Mouse (Mus musculus) limb, embryonic 13.5 days (tissue): ENCODE measurements at regions not wholly inside any gene's neighbourhood (a gene's known extent, or its start where the extent isn't known, plus 50 kb on each side); places are given as distances from the start of the nearest gene placed in this dataset.

Source experiments
- ATAC-seq: fragments of 200-750 bp; cut with Nextera tagmentation; 2 replicates; pipeline ENCODE4 v1.8.0; 2017; ENCODE audit warnings: low read depth, moderate number of reproducible peaks, moderate TSS enrichment; ENCODE audit not compliant: low FRiP score
- H3K27ac ChIP-seq: fragments of 300-500 bp; sonication (generic); 2 replicates; pipeline ENCODE4 v1.5.1; 2015; ENCODE audit warnings: inconsistent platforms, mild to moderate bottlenecking, moderate library complexity
- H3K27me3 ChIP-seq: fragments of 300-500 bp; sonication (generic); 2 replicates; pipeline ENCODE4 v1.6.1; 2015; ENCODE audit warnings: mild to moderate bottlenecking, inconsistent platforms
- H3K36me3 ChIP-seq: fragments of 300-500 bp; sonication (generic); 2 replicates; pipeline ENCODE4 v1.6.1; 2015; ENCODE audit warnings: inconsistent platforms, mild to moderate bottlenecking, moderate library complexity
- H3K4me1 ChIP-seq: fragments of 300-500 bp; sonication (generic); 2 replicates; pipeline ENCODE4 v1.6.1; 2015; ENCODE audit warnings: inconsistent platforms
- H3K4me2 ChIP-seq: fragments of 300-500 bp; sonication (generic); replicated peaks from 2 replicates; pipeline ENCODE4 v1.6.1; 2015; ENCODE audit warnings: inconsistent platforms, mild to moderate bottlenecking, moderate library complexity
- H3K4me3 ChIP-seq: fragments of 300-500 bp; sonication (generic); 2 replicates; pipeline ENCODE4 v1.5.1; 2015; ENCODE audit warnings: moderate library complexity, mild to moderate bottlenecking, inconsistent platforms
- H3K9ac ChIP-seq: fragments of 300-500 bp; sonication (generic); 2 replicates; pipeline ENCODE4 v1.6.1; 2015; ENCODE audit warnings: mild to moderate bottlenecking, inconsistent platforms
- H3K9me3 ChIP-seq: fragments of 300-500 bp; sonication (generic); 2 replicates; pipeline ENCODE4 v1.6.1; 2016; ENCODE audit warnings: inconsistent platforms
- WGBS: fragments of 180-500 bp; shearing (Covaris S2); methylation state at CpG from one replicate; pipeline ENCODE4 v1.1.7; 2015; 5-methylcytosine and 5-hydroxymethylcytosine counted together

DNA sequence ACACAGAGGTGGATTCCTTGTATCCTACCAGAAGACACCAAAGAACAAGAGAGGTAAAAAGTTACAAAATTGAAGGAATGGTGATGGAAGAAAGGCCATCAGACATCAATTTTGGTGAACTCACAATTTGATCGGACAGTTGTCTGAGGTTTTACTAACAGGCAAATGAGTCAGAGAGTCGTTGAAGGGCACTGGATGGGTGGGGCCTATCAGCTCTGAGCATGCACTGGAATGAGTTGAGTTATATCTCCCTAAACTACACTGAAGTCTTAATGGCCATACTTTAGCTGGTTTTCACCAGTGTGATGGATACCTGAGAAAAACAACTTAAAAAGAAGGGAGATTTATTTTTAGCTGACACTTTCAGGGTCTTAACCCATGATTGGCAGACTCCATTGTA is 630.3 kb upstream of the Fam160b2 start:
- Histone ChIP-seq H3K4me1 (no peaks in the 10 kb centered on the region), H3K4me3 (no peak overlapping the region), H3K36me3 (no peaks in the 10 kb centered on the region), H3K9ac (no peak overlapping the region), H3K27me3 (0 out of 2 replicates have a peak, but pooled peaks cover 3% of the 10 kb centered on the region), H3K9me3 (no peaks in the 10 kb centered on the region), H3K27ac (no peak overlapping the region), H3K4me2 (no peak overlapping the region)
- WGBS, result 84% methylated on average over 2 of the region's 2 CpGs
- ATAC-seq, result no peak

DNA sequence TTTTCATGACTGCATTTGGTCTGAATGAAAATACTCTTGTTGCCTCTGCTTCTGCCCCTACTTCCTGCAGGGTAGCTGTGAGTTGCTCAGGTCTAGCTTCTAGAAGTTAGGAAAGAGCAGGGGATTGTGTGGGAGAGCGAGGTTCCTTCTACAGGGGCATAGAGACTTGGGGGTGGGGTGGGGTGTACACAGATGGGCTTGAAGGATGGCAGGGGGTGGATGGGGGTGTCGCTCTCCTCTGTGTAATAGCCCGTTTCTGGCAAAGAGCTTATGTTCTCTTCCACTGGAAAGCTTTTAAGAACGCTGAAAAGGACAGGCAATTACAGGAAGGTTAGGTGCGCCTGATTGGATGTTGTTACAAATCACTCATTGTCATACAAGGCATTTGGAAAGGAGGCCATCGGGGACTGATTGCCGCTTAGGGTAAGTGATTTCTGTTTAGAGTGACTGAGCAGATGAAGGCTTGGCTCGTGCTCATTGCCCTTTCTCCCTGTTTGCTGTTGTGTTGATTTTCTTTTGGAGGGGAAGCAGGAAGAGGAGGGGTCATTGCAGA is 629.3 kb upstream of the Fam160b2 start:
- 82% methylated on average over 8 of the region's 8 CpGs for WGBS
- H3K36me3 ChIP-seq, result no peaks in the 10 kb centered on the region
- H3K9ac ChIP-seq, result no peak overlapping the region
- H3K4me3 ChIP-seq, result no peak overlapping the region
- ATAC-seq, result no peak
- no peak overlapping the region for H3K4me2 ChIP-seq
- H3K9me3 ChIP-seq, result no peaks in the 10 kb centered on the region
- no peaks in the 10 kb centered on the region for H3K4me1 ChIP-seq
- H3K27ac ChIP-seq, result no peak overlapping the region
- 0 out of 2 replicates have a peak, but pooled peaks cover 3% of the 10 kb centered on the region for H3K27me3 ChIP-seq

GRCm38 (mm10) chr14:71217041-71217440 is 617.4 kb upstream of the Fam160b2 start:
- no peak overlapping the region for H3K9ac ChIP-seq
- no peak overlapping the region for H3K4me3 ChIP-seq
- no peaks in the 10 kb centered on the region for H3K4me1 ChIP-seq
- no peaks in the 10 kb centered on the region for H3K27me3 ChIP-seq
- no peak for ATAC-seq
- 83% methylated on average over 1 of the region's 1 CpGs for WGBS
- no peak overlapping the region for H3K4me2 ChIP-seq
- peaks cover 8% of the 10 kb centered on the region; the same call in 1 of the 2 replicates for H3K9me3 ChIP-seq
- no peaks in the 10 kb centered on the region for H3K36me3 ChIP-seq
- no peak overlapping the region for H3K27ac ChIP-seq

DNA sequence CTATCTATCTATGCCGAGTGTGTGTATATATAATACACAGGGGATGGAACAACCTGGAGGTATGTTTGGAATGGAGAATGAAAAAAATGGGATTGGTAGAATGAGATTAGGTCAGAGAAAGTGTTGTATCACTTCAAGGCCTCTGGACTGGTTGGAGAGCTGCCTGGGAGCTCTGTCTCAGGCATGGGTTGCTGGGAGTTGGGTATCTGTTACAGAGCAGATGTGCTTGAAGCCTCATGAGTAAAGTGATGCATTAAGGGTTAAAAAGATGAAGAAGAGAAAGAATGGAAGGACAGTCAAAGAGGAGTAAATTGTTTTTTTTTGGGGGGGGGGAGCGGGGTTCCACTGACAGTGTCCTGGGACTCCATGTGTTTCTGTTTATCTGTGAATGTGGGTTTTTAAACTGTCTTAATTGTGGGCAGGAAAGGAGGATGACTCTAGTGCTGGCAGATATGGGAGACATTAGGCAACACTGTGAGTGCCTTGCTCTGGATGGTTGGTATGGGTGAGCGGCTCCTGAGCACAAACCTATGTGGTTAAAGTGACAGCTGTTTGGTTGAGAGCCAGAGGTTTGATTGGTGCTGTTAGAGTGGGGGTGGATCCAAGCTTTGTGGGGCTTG is 611.8 kb upstream of the Fam160b2 start:
- WGBS, result 85% methylated on average over 3 of the region's 3 CpGs
- Histone ChIP-seq H3K4me3 (no peak overlapping the region), H3K36me3 (no peaks in the 10 kb centered on the region), H3K9ac (no peak overlapping the region), H3K9me3 (no peaks in the 10 kb centered on the region), H3K4me1 (no peaks in the 10 kb centered on the region), H3K27me3 (no peaks in the 10 kb centered on the region), H3K4me2 (no peak overlapping the region), H3K27ac (no peak overlapping the region)
- ATAC-seq, result no peak

- Histone ChIP-seq H3K27me3 (no peaks in the 10 kb centered on the region), H3K27ac (no peak overlapping the region), H3K9me3 (no peaks in the 10 kb centered on the region), H3K36me3 (no peaks in the 10 kb centered on the region), H3K9ac (no peak overlapping the region), H3K4me3 (no peak overlapping the region), H3K4me2 (no peak overlapping the region), H3K4me1 (0 out of 2 replicates have a peak, but pooled peaks cover 12% of the 10 kb centered on the region)
- no peak for ATAC-seq
- 62% methylated on average over 6 of the region's 6 CpGs for whole genome bisulfite sequencing
Observed at GRCm38 (mm10) chr14:71203459-71203858, 603.8 kb upstream of the Fam160b2 start.

DNA sequence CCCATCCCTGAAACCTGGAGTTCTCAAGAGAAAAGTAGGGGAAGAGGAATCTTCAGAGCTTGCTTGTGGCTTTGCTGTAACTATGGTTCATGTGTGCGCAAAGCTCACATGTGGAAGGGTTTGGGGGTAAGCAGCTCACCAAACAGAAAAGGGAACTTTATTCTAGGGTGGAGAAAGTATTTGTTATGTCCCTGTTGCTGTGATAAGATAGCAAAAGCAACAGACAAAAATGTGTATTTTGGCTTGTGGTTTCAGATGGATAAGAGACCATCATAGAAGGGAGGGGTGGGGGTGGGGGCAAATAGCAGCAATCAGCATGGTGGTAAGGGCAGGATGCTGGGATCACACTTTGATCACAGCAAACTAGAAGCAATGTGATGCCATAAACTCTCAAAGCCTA is 601.3 kb upstream of the Fam160b2 start:
- H3K4me1 ChIP-seq, result 0 out of 2 replicates have a peak, but pooled peaks cover 12% of the 10 kb centered on the region
- H3K27ac ChIP-seq, result no peak overlapping the region
- no peaks in the 10 kb centered on the region for H3K9me3 ChIP-seq
- WGBS, result 91% methylated on average over 1 of the region's 1 CpGs
- H3K9ac ChIP-seq, result no peak overlapping the region
- no peak for ATAC-seq
- H3K4me3 ChIP-seq, result no peak overlapping the region
- H3K36me3 ChIP-seq, result no peaks in the 10 kb centered on the region
- H3K4me2 ChIP-seq, result no peak overlapping the region
- no peaks in the 10 kb centered on the region for H3K27me3 ChIP-seq

GRCm38 (mm10) chr14:71199178-71199879 is 599.7 kb upstream of the Fam160b2 start:
- Histone ChIP-seq H3K4me3 (no peak overlapping the region), H3K4me2 (no peak overlapping the region), H3K9ac (no peak overlapping the region), H3K9me3 (no peaks in the 10 kb centered on the region), H3K4me1 (0 out of 2 replicates have a peak, but pooled peaks cover 12% of the 10 kb centered on the region), H3K27ac (no peak overlapping the region), H3K36me3 (no peaks in the 10 kb centered on the region), H3K27me3 (no peaks in the 10 kb centered on the region)
- WGBS, result 49% methylated on average over 9 of the region's 9 CpGs
- ATAC-seq, result no peak

GRCm38 (mm10) chr14:71194219-71194618 is 594.6 kb upstream of the Fam160b2 start:
- no peak overlapping the region for H3K9ac ChIP-seq
- H3K27me3 ChIP-seq, result no peaks in the 10 kb centered on the region
- no peak overlapping the region for H3K4me3 ChIP-seq
- no peaks in the 10 kb centered on the region for H3K9me3 ChIP-seq
- no peak overlapping the region for H3K27ac ChIP-seq
- WGBS, result 88% methylated on average over 2 of the region's 2 CpGs
- H3K4me2 ChIP-seq, result no peak overlapping the region
- no peak for ATAC-seq
- H3K36me3 ChIP-seq, result no peaks in the 10 kb centered on the region
- 0 out of 2 replicates have a peak, but pooled peaks cover 4% of the 10 kb centered on the region for H3K4me1 ChIP-seq

DNA sequence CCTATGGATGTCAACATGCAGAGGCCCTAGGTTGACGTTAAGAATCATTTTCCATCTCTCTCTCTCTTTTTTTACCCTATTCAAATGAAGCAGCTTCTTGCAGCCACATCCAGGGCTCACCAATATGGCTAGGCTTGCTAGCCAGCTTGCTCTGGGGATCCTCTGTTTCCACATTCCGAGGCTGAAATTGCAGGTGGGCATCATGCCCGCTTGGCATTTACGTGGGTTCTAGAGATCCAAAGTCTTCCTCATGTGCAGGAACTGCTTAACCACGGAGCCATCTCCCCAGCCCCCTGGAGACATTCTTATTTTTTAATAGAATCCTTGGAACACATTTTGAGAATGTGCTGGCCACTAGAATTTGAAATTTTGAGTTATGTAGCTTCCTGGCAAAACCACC is 592.9 kb upstream of the Fam160b2 start:
- no peaks in the 10 kb centered on the region for H3K36me3 ChIP-seq
- H3K4me3 ChIP-seq, result no peak overlapping the region
- no peak for ATAC-seq
- H3K27me3 ChIP-seq, result no peaks in the 10 kb centered on the region
- H3K9me3 ChIP-seq, result no peaks in the 10 kb centered on the region
- no peak overlapping the region for H3K4me2 ChIP-seq
- H3K9ac ChIP-seq, result no peak overlapping the region
- no peak overlapping the region for H3K27ac ChIP-seq
- WGBS, result 87% methylated on average over 5 of the region's 5 CpGs
- H3K4me1 ChIP-seq, result no peaks in the 10 kb centered on the region

DNA sequence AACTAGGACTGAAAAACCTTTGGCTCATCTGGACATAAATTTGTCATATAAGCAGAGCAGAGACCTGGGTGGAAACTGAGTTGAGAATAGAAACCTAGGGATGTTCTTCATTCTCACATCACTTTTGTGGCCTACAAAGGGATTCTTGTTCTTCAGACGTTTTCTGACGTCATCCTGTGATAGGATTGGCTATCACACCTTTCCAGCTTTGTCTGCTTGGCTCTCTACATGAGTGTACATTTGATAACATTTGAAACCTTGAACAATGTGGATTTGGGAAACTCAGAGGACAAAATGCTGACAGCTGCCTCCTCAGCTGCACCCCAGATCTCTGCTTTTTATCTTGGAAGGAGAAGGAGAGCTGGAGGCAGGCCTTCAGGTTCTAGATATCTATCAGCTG is 589.7 kb upstream of the Fam160b2 start:
- 77% methylated on average over 2 of the region's 2 CpGs for WGBS
- ATAC-seq, result no peak
- Histone ChIP-seq H3K9ac (no peak overlapping the region), H3K4me1 (no peaks in the 10 kb centered on the region), H3K4me3 (no peak overlapping the region), H3K36me3 (no peaks in the 10 kb centered on the region), H3K4me2 (no peak overlapping the region), H3K27ac (no peak overlapping the region), H3K9me3 (no peaks in the 10 kb centered on the region), H3K27me3 (no peaks in the 10 kb centered on the region)

- Histone ChIP-seq H3K4me1 (no peaks in the 10 kb centered on the region; the same call in 1 of the 2 replicates), H3K4me3 (no peak overlapping the region), H3K9me3 (no peaks in the 10 kb centered on the region), H3K27me3 (peaks cover 4% of the 10 kb centered on the region; the same call in 1 of the 2 replicates), H3K4me2 (no peak overlapping the region), H3K9ac (no peak overlapping the region), H3K36me3 (no peaks in the 10 kb centered on the region), H3K27ac (no peak overlapping the region)
- ATAC-seq, result no peak
- WGBS, result 79% methylated on average over 6 of the region's 6 CpGs
Observed at GRCm38 (mm10) chr14:71177341-71177740, 577.7 kb upstream of the Fam160b2 start.

DNA sequence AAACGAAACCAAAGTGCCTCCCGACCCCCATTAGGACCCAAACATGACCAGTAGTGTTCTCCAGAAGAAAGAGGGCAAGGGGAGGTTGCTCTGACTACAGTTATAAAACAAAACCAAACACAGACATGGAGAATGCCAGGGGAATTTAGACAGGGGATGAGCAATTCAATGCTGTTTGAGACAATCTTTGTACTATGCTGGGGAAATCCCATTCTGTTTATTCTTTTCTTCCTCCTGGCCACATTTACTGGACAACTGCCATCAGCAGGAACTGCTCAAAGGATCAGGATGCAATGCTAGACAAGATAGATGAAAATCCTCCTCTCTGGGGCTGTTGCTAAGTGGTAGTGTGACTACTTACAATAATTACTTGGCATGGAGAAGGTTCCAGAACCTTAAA is 574.5 kb upstream of the Fam160b2 start:
- H3K9me3 ChIP-seq, result no peaks in the 10 kb centered on the region
- H3K9ac ChIP-seq, result no peak overlapping the region
- 85% methylated on average over 2 of the region's 2 CpGs for WGBS
- no peak overlapping the region for H3K4me3 ChIP-seq
- H3K27ac ChIP-seq, result no peak overlapping the region
- peaks cover 4% of the 10 kb centered on the region; the same call in 1 of the 2 replicates for H3K27me3 ChIP-seq
- H3K4me1 ChIP-seq, result no peaks in the 10 kb centered on the region; the same call in 1 of the 2 replicates
- ATAC-seq, result no peak
- no peak overlapping the region for H3K4me2 ChIP-seq
- H3K36me3 ChIP-seq, result no peaks in the 10 kb centered on the region
